Mouse (Mus musculus): ENCODE data around the gene Ecd.

DNA sequence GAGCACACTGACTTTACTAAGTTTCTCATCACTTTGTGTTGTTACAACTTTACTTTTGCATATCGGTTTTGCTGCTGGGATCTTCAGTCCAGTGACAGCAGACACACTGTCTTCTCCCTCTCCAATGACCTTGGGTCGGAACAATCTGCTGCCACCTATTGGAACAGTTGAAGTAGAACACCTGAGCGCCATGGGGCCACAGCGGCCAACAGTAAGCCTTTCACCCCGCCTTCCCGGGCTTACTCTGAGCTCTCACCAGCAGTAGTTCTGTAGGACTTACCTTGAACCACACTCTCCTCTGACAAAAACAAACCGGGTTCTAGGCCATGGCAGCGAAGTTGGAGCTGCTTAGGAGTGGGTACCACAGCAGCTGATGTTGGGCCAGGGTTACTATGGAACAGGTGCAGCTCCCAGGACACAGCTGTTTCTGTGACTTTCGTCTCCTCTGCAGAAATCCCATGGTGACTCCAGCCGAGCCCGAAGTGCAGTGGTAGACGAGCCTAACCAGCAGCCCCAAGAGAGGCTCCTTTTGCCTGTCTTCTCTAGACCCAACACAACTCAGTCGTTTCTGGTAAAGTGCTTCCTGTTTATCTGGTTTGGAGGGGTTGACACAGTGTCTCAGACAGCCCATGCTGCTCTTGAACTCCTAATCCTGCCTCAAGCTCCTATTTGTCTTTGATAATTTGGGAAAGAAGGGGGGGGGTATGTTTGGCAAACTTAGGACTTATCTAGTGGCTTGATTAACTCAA lies 30.6 kb upstream of the Ecd start:
- TF ChIP-seq CTCF (IDR thresholded peaks at IDR 0.05; ENCODE audit: low read depth, low read length), result peak; percentile 67
- TF ChIP-seq POLR2A (IDR thresholded peaks at IDR 0.05; ENCODE audit: insufficient read depth, low read length), result no peak

Data from ES-Bruce4 (cell line).